24 mouse cellular contexts compared by ENCODE assay signal in genomic region chr4:82287454-82287853, GRCm38 (mm10).
DNase-seq lines count a peak whose midpoint lies in the region; ATAC-seq and TF ChIP-seq lines count a peak whose summit lies in the region.
"Had no signal": no experiment of that assay in that cellular context is flagged by ENCODE, and none has a peak within 500 bp of the region (broad histone marks: within the 10 kb centered on the region; RNA-seq: fewer than 3 reads in every experiment).

No protein-coding gene starts in this region.

- TF ChIP-seq RAD21 in CH12.LX (IDR thresholded peaks at IDR 0.05; ENCODE audit: low read depth, low read length): no peak

- peaks cover 5 to 23% of the 10 kb centered on the region in 2 experiments; a peak in 3 of 4 replicates for H3K4me1 ChIP-seq in CH12.LX (ENCODE audit: control insufficient read depth in 1 of 2, insufficient read depth in 2 of 2)
- H3K4me1 ChIP-seq in intestine, embryonic 15.5 days (replicated peaks): no peaks in the 10 kb centered on the region
- H3K4me1 ChIP-seq in midbrain, postnatal 0 days (ENCODE audit: insufficient read depth, low read length): 0 out of 2 replicates have a peak, but pooled peaks cover 4% of the 10 kb centered on the region
- no peaks in the 10 kb centered on the region for H3K4me1 ChIP-seq in liver, embryonic 11.5 days (replicated peaks; ENCODE audit: control insufficient read depth, insufficient read depth, low read length)

- no peaks in the 10 kb centered on the region for H3K79me2 ChIP-seq in CH12.LX (replicated peaks; ENCODE audit: control insufficient read depth, extremely low read depth, insufficient read depth, poor library complexity, severe bottlenecking)

- no peak overlapping the region for H3K27ac ChIP-seq in CH12.LX (ENCODE audit: insufficient read depth, low read depth)
- no peak overlapping the region for H3K27ac ChIP-seq in intestine, embryonic 15.5 days
- H3K27ac ChIP-seq in midbrain, postnatal 0 days (ENCODE audit: low read depth, low read length): no peak overlapping the region
- no peak overlapping the region for H3K27ac ChIP-seq in liver, embryonic 11.5 days (ENCODE audit: low read depth, low read length)
- H3K27ac ChIP-seq: gastrocnemius, adult 2 months; heart, adult 2 months; heart, embryonic 13.5 days; hindbrain, embryonic 14.5 days; hindbrain, postnatal 0 days had no signal

- H3K27me3 ChIP-seq in CH12.LX (replicated peaks): no peaks in the 10 kb centered on the region
- no peaks in the 10 kb centered on the region for H3K27me3 ChIP-seq in intestine, embryonic 15.5 days (replicated peaks)
- no peaks in the 10 kb centered on the region for H3K27me3 ChIP-seq in midbrain, postnatal 0 days (ENCODE audit: insufficient read depth, low read length)
- H3K27me3 ChIP-seq in liver, embryonic 11.5 days (replicated peaks; ENCODE audit: control insufficient read depth, insufficient read depth, low read length): no peaks in the 10 kb centered on the region
- H3K27me3 ChIP-seq: heart, embryonic 13.5 days had no signal

- TF ChIP-seq CTCF in CH12.LX (conservative IDR thresholded peaks at IDR 0.05 in 1 of 2, IDR thresholded peaks at IDR 0.05 in 1 of 2; ENCODE audit: low read depth in 2 of 2, low read length in 2 of 2): no peak
- TF ChIP-seq CTCF in midbrain, postnatal 0 days (IDR thresholded peaks at IDR 0.05): no peak

- no peak for TF ChIP-seq POLR2A in CH12.LX (IDR thresholded peaks at IDR 0.05; ENCODE audit: low read depth, low read length)

- no peaks in the 10 kb centered on the region for H3K36me3 ChIP-seq in CH12.LX (replicated peaks in 1 of 2; ENCODE audit: control insufficient read depth in 1 of 2, insufficient read depth in 1 of 2, low read length in 1 of 2)
- H3K36me3 ChIP-seq in intestine, embryonic 15.5 days: no peaks in the 10 kb centered on the region
- H3K36me3 ChIP-seq in midbrain, postnatal 0 days (ENCODE audit: insufficient read depth, low read length): no peaks in the 10 kb centered on the region
- no peaks in the 10 kb centered on the region; the same call in 1 of the 2 replicates for H3K36me3 ChIP-seq in liver, embryonic 11.5 days (ENCODE audit: control insufficient read depth, insufficient read depth, low read length)

- WGBS in intestine, embryonic 15.5 days: 87% methylated on average over 2 of the region's 2 CpGs
- 92% methylated on average over 2 of the region's 2 CpGs for WGBS in midbrain, postnatal 0 days
- WGBS in liver, embryonic 11.5 days: 81% methylated on average over 2 of the region's 2 CpGs

- peak; percentile 61 for DNase-seq in heart, adult 11 months
- DNase-seq in heart, adult 18-20 months: no peak
- DNase-seq in CH12.LX (ENCODE audit: extremely low read depth): peak; percentile 13
- DNase-seq in midbrain, postnatal 0 days (ENCODE audit: low spot score): no peak
- DNase-seq in liver, embryonic 11.5 days (ENCODE audit: low spot score): no peak
- DNase-seq: adrenal gland, adult 8-10 months; adrenal gland, postnatal 25 days; cerebellum, adult 11-12 months; cerebellum, adult 8-10 months; cerebellum, postnatal 10 days; forebrain, postnatal 0 days; gastrocnemius, adult 2 months; gastrocnemius, postnatal 14 days; heart, adult 2 months; heart, postnatal 14 days; heart, postnatal 4 days had no signal

- 0 out of 2 replicates have a peak, but pooled peaks have one; percentile 25 for ATAC-seq in intestine, embryonic 15.5 days
- ATAC-seq in midbrain, postnatal 0 days (ENCODE audit: low FRiP score): no peak
- ATAC-seq in liver, embryonic 11.5 days (replicated peaks; ENCODE audit: low FRiP score): no peak
- ATAC-seq: activated CD4-positive, CD25-positive, alpha-beta regulatory T cell, adult 4 months; CD4-positive, CD25-positive, alpha-beta regulatory T cell, adult 4 months; hindbrain, postnatal 0 days; inflammation-experienced regulatory T-cells, adult 6 months had no signal

- in situ Hi-C loops in CH12.LX (cut with MboI; ENCODE audit: low pct_ligation_motif_present, low pct_unique_long_range_greater_than_20kb, low sequenced_read_pairs): no loop called here

- H3K9me3 ChIP-seq in CH12.LX (replicated peaks; ENCODE audit: low read length): no peaks in the 10 kb centered on the region
- H3K9me3 ChIP-seq in intestine, embryonic 15.5 days: no peaks in the 10 kb centered on the region
- H3K9me3 ChIP-seq in midbrain, postnatal 0 days (ENCODE audit: low read length): no peaks in the 10 kb centered on the region
- H3K9me3 ChIP-seq in liver, embryonic 11.5 days (ENCODE audit: control insufficient read depth, low read length): no peaks in the 10 kb centered on the region
- H3K9me3 ChIP-seq: heart, embryonic 10.5 days; heart, embryonic 13.5 days had no signal

- dilution Hi-C loops in CH12.LX (cut with MboI; ENCODE audit: extremely low pct_ligation_motif_present, extremely low pct_unique_long_range_greater_than_20kb, low sequenced_read_pairs): no loop called here

- no peak overlapping the region for H3K9ac ChIP-seq in CH12.LX (ENCODE audit: insufficient read depth, low read depth)
- H3K9ac ChIP-seq in intestine, embryonic 15.5 days: no peak overlapping the region
- H3K9ac ChIP-seq in midbrain, postnatal 0 days (replicated peaks; ENCODE audit: low read length, poor library complexity, severe bottlenecking): no peak overlapping the region
- no peak overlapping the region for H3K9ac ChIP-seq in liver, embryonic 11.5 days (ENCODE audit: low read depth, low read length)
- H3K9ac ChIP-seq: forebrain, postnatal 0 days; heart, embryonic 13.5 days; hindbrain, embryonic 14.5 days had no signal

- TF ChIP-seq EP300 in CH12.LX (IDR thresholded peaks at IDR 0.05; ENCODE audit: low read length): no peak

- no peak overlapping the region for H3K4me2 ChIP-seq in CH12.LX (ENCODE audit: insufficient read depth, low read depth, poor library complexity, severe bottlenecking)
- H3K4me2 ChIP-seq in intestine, embryonic 15.5 days (replicated peaks): no peak overlapping the region
- H3K4me2 ChIP-seq in midbrain, postnatal 0 days (ENCODE audit: low read depth, low read length, poor library complexity, severe bottlenecking): no peak overlapping the region
- no peak overlapping the region for H3K4me2 ChIP-seq in liver, embryonic 11.5 days
- H3K4me2 ChIP-seq: heart, embryonic 13.5 days; hindbrain, embryonic 14.5 days had no signal

- H3K4me3 ChIP-seq in CH12.LX (replicated peaks in 1 of 3; ENCODE audit: low read depth in 2 of 3, low read length in 2 of 3, poor library complexity in 1 of 3): no peak overlapping the region
- H3K4me3 ChIP-seq in intestine, embryonic 15.5 days (replicated peaks): no peak overlapping the region
- H3K4me3 ChIP-seq in midbrain, postnatal 0 days (ENCODE audit: low read depth, low read length): no peak overlapping the region
- H3K4me3 ChIP-seq in liver, embryonic 11.5 days (ENCODE audit: low read depth, low read length): no peak overlapping the region
- H3K4me3 ChIP-seq: gastrocnemius, adult 2 months; heart, adult 2 months; heart, embryonic 10.5 days; heart, embryonic 13.5 days had no signal

TF ChIP-seq in CH12.LX, 34 proteins besides CTCF, POLR2A, EP300 and RAD21:
- TF ChIP-seq NRF1 (IDR thresholded peaks at IDR 0.05; ENCODE audit: low read depth, low read length) (no peak), USF2 (conservative IDR thresholded peaks at IDR 0.05; ENCODE audit: low read depth, low read length) (no peak), ETS1 (conservative IDR thresholded peaks at IDR 0.05; ENCODE audit: low read depth, low read length) (no peak), MAZ (IDR thresholded peaks at IDR 0.05; ENCODE audit: low read depth, low read length) (no peak)

Comparison
In these comparisons a context has a peak if more than half of its experiments do, and no peak if none do; other contexts are left out.
1. DNase-seq: peak in heart, adult 11 months (single experiment) and CH12.LX (single experiment); none in heart, adult 18-20 months (0 of 2), midbrain, postnatal 0 days (single experiment) and liver, embryonic 11.5 days (single experiment).